Mouse (Mus musculus) kidney, embryonic 16.5 days (tissue): ENCODE results near the gene Nptn. TPM values are rescaled to one million over a fixed set of nuclear protein-coding genes. Genes with fewer than 3 reads are reported as not detected.
A peak's percentile ranks its signal among the peaks of the same experiment; 100 is the strongest.
"Not testable (repeated sequence)": the region's sequence is repeated elsewhere in the genome, so short reads cannot be mapped to it uniquely, and the experiment has no call there.

ENCODE experiments used
- ATAC-seq: fragments of 200-750 bp; cut with Nextera tagmentation; 2 replicates; pipeline ENCODE4 v1.8.0; 2017; ENCODE audit warnings: moderate TSS enrichment; ENCODE audit not compliant: low FRiP score, low TSS enrichment
- H3K27ac ChIP-seq: fragments of 300-500 bp; sonication (generic); 2 replicates; pipeline ENCODE4 v1.5.1; 2014; ENCODE audit warnings: low read length
- H3K27me3 ChIP-seq: fragments of 300-500 bp; sonication (generic); 2 replicates; pipeline ENCODE4 v1.6.1; 2014; ENCODE audit warnings: low read length, control low read depth, mixed read lengths; ENCODE audit not compliant: insufficient read depth
- H3K36me3 ChIP-seq: fragments of 300-500 bp; sonication (generic); 2 replicates; pipeline ENCODE4 v1.6.1; 2014; ENCODE audit warnings: low read length, control low read depth, mixed read lengths; ENCODE audit not compliant: insufficient read depth
- H3K4me1 ChIP-seq: fragments of 300-500 bp; sonication (generic); 2 replicates; pipeline ENCODE4 v1.6.1; 2014; ENCODE audit warnings: low read length, control low read depth, mixed read lengths; ENCODE audit not compliant: insufficient read depth
- H3K4me2 ChIP-seq: fragments of 300-500 bp; sonication (generic); replicated peaks from 2 replicates; pipeline ENCODE4 v1.6.1; 2014; ENCODE audit warnings: low read depth, low read length
- H3K4me3 ChIP-seq: fragments of 300-500 bp; sonication (generic); 2 replicates; pipeline ENCODE4 v1.5.1; 2014; ENCODE audit warnings: mild to moderate bottlenecking, low read length
- H3K9ac ChIP-seq: fragments of 300-500 bp; sonication (generic); replicated peaks from 2 replicates; pipeline ENCODE4 v1.6.1; 2014; ENCODE audit warnings: low read length
- H3K9me3 ChIP-seq: fragments of 300-500 bp; sonication (generic); 2 replicates; pipeline ENCODE4 v1.6.1; 2016; ENCODE audit warnings: low read length, control low read depth
- WGBS: fragments of 180-500 bp; shearing (Covaris S2); extraction: QIAGEN DNeasy Blood & Tissue Kit; methylation state at CpG from one replicate; pipeline ENCODE4 v1.1.7; 2014; 5-methylcytosine and 5-hydroxymethylcytosine counted together
- polyA plus RNA-seq: library from polyadenylated mRNA; unstranded; fragments of >200 nt; fragmentation: Nextera tagmentation; extraction: Ambion mirVana; gene quantifications from 2 replicates; pipeline ENCODE4 v1.2.1, GENCODE M21; 2015

The Nptn gene
- polyA plus RNA-seq, 1 experiment from 2014 or later: 139 TPM

DNA sequence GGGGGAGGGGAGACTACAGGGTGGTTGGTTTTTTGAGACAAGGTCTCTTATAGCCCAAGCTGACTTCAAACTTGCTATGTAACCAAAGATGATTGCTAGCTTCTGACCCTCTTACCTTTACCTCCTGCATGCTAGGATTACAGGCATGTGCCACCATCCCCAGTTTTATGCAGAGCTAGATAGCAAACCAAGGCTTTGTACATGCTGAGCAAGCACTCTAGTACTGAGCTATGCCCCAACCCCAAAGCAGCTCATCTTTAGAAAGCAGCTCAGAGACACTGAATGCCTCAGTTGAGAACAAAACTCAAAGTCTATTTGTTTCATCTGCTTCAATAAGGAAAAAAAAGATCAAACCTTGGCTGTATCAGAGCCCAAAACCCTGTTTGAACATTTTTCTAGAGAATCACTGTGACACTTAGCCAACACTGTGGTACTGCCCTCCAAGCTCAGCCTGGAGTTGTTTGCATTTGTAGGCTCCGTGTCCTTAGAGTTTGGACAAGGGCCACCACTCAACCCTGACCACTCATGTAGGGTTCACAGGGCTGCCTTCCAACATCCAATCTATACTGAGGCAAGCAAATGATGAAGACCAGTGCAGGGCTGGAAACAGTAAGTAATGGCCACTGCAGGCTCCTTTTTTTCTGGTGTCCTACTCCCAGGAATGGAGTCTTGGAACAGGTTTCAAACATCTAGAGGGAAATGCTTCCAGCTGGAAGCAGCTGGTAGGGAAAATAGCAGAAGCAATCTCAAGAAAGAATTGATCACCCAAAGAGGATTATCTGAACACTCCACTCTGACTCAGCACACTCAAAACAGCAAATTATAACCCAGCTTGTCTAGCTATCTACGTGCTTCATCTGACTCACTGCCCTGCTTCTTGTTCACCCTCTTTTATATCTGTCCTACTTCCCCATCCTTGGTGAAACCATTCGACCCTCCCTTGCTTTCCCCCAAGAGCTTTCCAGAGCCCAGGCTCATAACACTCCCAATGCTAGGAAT lies 24.3 kb upstream of the Nptn start:
- Histone ChIP-seq H3K27ac (no peak overlapping the region), H3K36me3 (no peaks in the 10 kb centered on the region), H3K27me3 (no peaks in the 10 kb centered on the region), H3K4me3 (no peak overlapping the region), H3K9me3 (no peaks in the 10 kb centered on the region), H3K9ac (no peak overlapping the region), H3K4me2 (no peak overlapping the region), H3K4me1 (peaks cover 22% of the 10 kb centered on the region; the same call in 1 of the 2 replicates)
- WGBS: 66% methylated on average over 3 of the region's 3 CpGs
- ATAC-seq: no peak

DNA sequence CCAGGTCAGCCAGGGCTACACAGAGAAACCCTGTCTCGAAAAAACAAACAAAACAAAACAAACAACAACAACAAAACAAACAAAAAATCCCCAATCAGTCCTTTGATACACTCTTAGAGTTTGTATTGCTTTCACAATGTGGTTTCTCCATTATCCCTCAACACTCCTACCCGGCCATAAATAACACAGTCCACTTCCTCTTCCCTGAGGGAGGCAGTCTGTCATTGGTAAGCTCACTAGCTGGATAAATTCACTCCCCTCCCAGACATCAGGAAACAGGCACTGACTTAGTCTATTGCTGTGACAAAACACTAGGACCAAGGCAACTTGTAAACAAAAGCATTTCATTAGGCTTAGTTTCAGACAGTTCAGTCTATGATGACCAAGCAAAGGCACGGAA lies 21.8 kb upstream of the Nptn start:
- H3K9me3 ChIP-seq: no peaks in the 10 kb centered on the region
- no peaks in the 10 kb centered on the region for H3K36me3 ChIP-seq
- no peak overlapping the region for H3K27ac ChIP-seq
- H3K27me3 ChIP-seq: no peaks in the 10 kb centered on the region
- ATAC-seq: no peak
- WGBS: 65% methylated on average over 3 of the region's 3 CpGs
- 0 out of 2 replicates have a peak, but pooled peaks cover 9% of the 10 kb centered on the region for H3K4me1 ChIP-seq
- no peak overlapping the region for H3K9ac ChIP-seq
- H3K4me2 ChIP-seq: no peak overlapping the region
- H3K4me3 ChIP-seq: no peak overlapping the region

DNA sequence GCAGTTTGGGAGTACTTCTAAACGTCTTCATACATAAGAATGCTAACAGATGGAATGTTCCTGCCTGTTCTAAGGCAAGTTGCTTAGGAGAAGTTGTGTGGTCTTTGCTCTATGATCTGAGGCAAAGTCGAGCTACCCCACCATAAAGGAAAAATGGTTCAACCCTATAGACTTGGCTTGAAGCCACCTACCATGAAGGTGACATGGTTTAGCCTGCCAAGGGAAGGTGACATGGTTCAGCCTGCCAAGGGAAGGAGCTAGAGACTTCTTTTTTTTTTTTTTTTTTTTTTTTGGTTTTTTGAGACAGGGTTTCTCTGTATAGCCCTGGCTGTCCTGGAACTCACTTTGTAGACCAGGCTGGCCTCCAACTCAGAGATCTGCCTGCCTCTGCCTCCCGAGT lies 16.1 kb upstream of the Nptn start:
- not testable (repeated sequence) for H3K4me3 ChIP-seq, H3K27me3 ChIP-seq, H3K4me1 ChIP-seq, H3K27ac ChIP-seq, ATAC-seq, H3K36me3 ChIP-seq, H3K4me2 ChIP-seq, H3K9ac ChIP-seq, H3K9me3 ChIP-seq
- WGBS: 79% methylated on average over 3 of the region's 3 CpGs

DNA sequence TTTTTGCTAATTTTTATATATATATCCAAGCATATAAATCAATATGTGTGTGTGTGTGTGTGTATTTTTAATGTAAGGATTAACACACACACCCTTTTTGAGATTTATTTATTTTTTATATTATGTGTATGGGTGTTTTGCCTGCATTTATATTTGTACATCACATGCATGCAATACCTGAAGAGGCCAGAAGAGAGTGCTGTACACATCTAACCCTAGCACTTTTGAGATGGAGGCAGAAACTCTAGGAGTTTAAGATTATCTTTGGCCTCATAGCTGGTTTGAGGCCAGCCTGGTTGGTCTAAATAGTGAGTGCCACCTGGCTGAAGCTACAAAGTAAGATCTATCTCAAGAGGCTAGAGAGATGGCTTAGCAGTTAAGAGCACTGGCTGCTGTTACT lies 14.4 kb upstream of the Nptn start:
- Histone ChIP-seq H3K4me1 (no peaks in the 10 kb centered on the region), H3K4me2 (no peak overlapping the region), H3K27me3 (no peaks in the 10 kb centered on the region), H3K9me3 (no peaks in the 10 kb centered on the region), H3K36me3 (no peaks in the 10 kb centered on the region), H3K9ac (no peak overlapping the region), H3K27ac (no peak overlapping the region), H3K4me3 (no peak overlapping the region)
- no peak for ATAC-seq

DNA sequence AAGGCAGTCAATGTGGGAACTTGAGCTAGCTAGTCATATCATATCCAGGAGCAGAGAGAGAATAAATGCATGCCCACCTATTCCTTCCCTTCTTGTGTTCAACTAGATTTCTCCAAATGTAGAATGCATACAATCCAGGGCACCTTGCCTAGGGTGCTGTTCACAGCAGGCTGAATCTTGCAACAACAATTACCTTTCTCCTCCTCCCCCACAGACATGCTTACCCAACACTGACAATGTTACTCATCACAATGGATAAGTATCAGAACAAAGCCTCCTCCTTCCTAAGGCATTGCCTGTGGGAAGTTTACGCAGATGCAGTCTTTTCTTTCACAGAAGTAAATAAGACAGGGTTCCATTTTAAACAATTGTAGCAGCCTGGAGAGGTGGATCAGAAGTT lies 11.0 kb upstream of the Nptn start:
- Histone ChIP-seq H3K27me3 (no peaks in the 10 kb centered on the region), H3K4me3 (no peak overlapping the region), H3K27ac (no peak overlapping the region), H3K9ac (no peak overlapping the region), H3K4me1 (no peaks in the 10 kb centered on the region), H3K36me3 (no peaks in the 10 kb centered on the region), H3K9me3 (no peaks in the 10 kb centered on the region), H3K4me2 (no peak overlapping the region)
- ATAC-seq: no peak
- 88% methylated on average over 1 of the region's 1 CpGs for WGBS

DNA sequence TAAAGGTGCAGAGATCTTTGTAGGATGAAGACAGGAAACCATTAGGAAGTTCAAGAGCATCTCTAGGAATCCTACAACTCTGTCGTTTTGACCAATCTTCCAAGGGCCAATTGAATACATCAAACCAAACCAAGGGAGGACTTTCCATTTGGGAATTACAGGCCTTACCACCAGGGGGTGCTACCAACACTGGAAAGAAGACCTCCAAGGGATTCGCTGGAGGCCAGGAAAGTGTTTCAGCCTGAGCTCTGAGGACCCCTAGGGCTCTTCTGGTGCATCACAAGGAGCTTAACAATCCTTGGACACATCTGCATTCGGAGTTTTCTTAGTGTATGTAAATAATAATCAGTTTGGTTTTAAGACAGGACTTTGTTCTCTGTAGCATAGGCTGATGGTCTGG lies 3.4 kb upstream of the Nptn start:
- 21% methylated on average over 3 of the region's 3 CpGs for WGBS
- Histone ChIP-seq H3K4me2 (no peak overlapping the region), H3K9me3 (no peaks in the 10 kb centered on the region), H3K4me1 (peaks cover 10% of the 10 kb centered on the region; the same call in 1 of the 2 replicates), H3K27ac (no peak overlapping the region), H3K4me3 (no peak overlapping the region), H3K36me3 (no peaks in the 10 kb centered on the region), H3K27me3 (no peaks in the 10 kb centered on the region), H3K9ac (no peak overlapping the region)
- ATAC-seq: no peak

DNA sequence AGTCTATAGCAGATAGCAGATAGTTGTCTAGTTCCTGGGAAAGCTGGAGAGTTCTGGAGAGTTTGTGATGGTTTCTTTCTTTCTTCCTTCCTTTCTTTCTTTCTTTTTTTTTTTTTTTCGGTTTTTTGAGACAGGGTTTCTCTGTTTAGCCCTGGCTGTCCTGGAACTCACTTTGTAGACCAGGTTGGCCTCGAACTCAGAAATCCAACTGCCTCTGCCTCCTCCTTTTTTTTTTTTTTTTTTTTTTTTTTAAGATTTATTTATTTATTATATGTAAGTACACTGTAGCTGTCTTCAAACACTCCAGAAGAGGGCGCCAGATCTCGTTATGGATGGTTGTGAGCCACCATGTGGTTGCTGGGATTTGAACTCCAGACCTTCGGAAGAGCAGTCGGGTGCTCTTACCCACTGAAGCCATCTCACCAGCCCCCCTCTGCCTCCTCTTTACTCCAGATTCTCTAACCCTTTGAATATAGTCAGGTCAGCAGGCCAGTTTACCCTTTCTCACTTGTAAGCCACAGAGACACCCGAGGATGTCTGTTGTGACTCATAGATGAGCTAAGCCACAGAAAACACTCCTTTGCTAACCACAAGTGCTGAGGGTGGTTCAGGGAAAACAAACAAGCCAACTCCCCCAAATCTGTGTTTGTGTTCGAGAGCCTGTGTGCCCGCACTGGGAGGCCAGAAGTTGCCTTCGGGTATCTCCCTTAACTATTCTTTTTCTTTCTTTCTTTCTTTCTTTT lies 1.4 kb upstream of the Nptn start:
- peaks cover 14% of the 10 kb centered on the region; the same call in 1 of the 2 replicates for H3K4me1 ChIP-seq
- not testable (repeated sequence) for H3K4me2 ChIP-seq, H3K27ac ChIP-seq, H3K9ac ChIP-seq, ATAC-seq, H3K4me3 ChIP-seq, H3K36me3 ChIP-seq, H3K27me3 ChIP-seq, H3K9me3 ChIP-seq
- 76% methylated on average over 10 of the region's 10 CpGs for WGBS

DNA sequence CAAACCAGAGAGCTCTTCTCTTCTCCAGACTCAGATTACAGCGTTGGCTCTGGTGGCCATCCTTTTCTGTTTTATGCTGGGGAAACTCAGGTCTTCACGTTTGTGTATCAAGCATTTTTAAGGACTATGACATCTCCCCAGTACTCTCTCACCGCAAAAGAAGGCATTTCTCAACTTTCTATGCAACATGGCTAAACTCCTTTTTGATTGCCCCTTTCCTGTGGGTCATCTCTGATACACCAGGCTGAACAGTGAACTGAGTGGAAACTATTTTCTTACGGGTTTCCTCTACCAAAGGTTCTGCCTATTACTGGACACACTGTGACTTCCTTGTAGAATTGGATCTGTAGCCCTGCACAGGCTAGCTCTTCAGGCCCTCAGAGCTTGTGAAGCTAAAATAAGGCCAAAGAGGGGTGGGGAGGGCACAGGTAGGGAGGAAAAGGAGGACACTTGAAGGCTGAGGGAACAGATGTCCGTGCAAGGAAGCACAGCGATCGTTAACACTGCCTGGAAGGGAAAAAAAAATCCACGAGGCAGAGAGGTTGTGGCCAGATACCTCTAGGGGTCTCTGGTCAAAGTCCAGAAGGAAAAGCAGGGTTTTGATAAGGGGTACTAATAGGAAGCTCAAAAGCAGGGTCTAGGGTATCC lies 633 bp upstream of the Nptn start:
- 28% methylated on average over 8 of the region's 8 CpGs for WGBS
- peak overlapping the region; percentile 39 for H3K4me3 ChIP-seq
- peak; percentile 16; the same call in 1 of the 2 replicates for ATAC-seq

DNA sequence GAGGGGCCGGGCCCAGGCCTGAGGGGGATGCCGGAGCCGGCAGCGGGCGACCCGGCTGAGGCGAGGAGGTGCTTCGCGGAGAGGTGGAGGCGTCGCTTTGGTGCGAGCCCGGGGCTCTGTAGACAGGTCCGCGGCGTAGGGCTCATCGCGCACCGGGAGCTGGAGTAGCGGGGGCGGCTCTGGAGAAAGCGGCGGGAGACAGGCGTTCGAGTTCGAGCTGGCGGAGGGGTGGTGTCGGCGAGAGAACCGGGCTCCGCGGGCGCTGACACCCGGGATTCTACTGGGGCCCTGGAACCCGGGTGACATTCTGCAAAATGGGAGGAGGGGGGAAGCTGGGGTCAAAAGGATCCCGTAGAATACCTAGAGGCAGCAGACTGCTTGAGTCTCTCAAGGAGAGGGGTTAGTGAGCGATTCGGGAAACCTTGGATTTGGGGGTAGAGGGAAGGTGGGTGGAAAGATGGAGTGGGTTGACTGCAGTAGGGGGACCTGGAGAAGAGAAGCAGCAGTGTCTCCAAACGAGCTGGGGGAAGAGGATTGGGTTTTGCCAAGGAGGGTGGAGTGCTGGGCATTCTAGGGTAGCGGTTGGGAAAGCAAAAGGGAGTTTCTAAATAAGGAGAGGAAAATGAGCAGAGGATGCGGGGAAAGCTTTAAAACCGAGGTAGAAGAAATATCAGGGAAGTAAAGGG lies 684 bp downstream of the Nptn start:
- H3K9me3 ChIP-seq: no peaks in the 10 kb centered on the region
- ATAC-seq: peak; percentile 81
- H3K4me1 ChIP-seq: peaks cover 21% of the 10 kb centered on the region
- peak overlapping the region; percentile 96 for H3K27ac ChIP-seq
- peak overlapping the region; percentile 89 for H3K4me3 ChIP-seq
- under 1% methylated on average over 42 of the region's 42 CpGs for WGBS
- no peaks in the 10 kb centered on the region for H3K27me3 ChIP-seq
- peak overlapping the region; percentile 85 for H3K4me2 ChIP-seq
- H3K9ac ChIP-seq: peak overlapping the region; percentile 97
- H3K36me3 ChIP-seq: no peaks in the 10 kb centered on the region

More for the DNA sequence above, 633 bp upstream of the Nptn start:
- Histone ChIP-seq H3K36me3 (no peaks in the 10 kb centered on the region), H3K27me3 (no peaks in the 10 kb centered on the region), H3K9ac (peak overlapping the region; percentile 62), H3K9me3 (no peaks in the 10 kb centered on the region), H3K27ac (peak overlapping the region; percentile 86), H3K4me2 (peak overlapping the region; percentile 57), H3K4me1 (peaks cover 17% of the 10 kb centered on the region)
